ENCODE assay signal across 25 mouse cellular contexts in the genomic region with DNA sequence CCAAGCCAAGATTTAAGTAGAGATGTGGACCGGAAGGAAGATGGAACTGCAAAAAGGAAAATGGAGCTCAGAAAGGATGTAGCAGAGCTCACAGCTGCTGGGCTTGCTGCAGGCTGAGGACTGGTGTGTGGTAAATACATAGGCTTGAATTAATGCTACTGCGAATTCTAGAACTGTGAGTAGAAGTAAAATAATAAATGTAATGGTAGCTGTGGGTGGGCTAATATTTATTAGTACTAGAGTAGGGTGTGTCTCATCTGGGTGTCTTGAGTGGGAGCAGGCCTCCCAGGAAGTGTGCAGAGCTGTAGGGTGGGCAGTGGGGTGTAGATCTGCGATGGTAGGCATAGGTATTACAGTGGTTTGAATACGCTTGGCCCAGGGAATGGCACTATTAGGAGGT. TPM values are rescaled to one million over a fixed set of nuclear protein-coding genes. Genes with fewer than 3 reads are reported as not detected.
A peak's percentile ranks its signal among the peaks of the same experiment; 100 is the strongest.
DNase-seq lines count a peak whose midpoint lies in the region; ATAC-seq and TF ChIP-seq lines count a peak whose summit lies in the region.
"Had no signal": no experiment of that assay in that cellular context is flagged by ENCODE, and none has a peak within 500 bp of the region (broad histone marks: within the 10 kb centered on the region; RNA-seq: fewer than 3 reads in every experiment).

No protein-coding gene starts in this region.

- H3K9ac ChIP-seq in hindbrain, embryonic 14.5 days, result no peak overlapping the region
- H3K9ac ChIP-seq: embryonic facial prominence, embryonic 12.5 days; forebrain, embryonic 15.5 days; heart, embryonic 12.5 days had no signal

- H3K4me2 ChIP-seq in hindbrain, embryonic 14.5 days (replicated peaks), result no peak overlapping the region
- H3K4me2 ChIP-seq: embryonic facial prominence, embryonic 12.5 days; forebrain, embryonic 15.5 days; heart, embryonic 12.5 days had no signal

- H3K27me3 ChIP-seq in G1E (ENCODE audit: insufficient read depth, low read length), result peaks cover 14% of the 10 kb centered on the region
- H3K27me3 ChIP-seq in hindbrain, embryonic 14.5 days (ENCODE audit: control insufficient read depth, insufficient read depth, low read length), result no peaks in the 10 kb centered on the region
- H3K27me3 ChIP-seq: embryonic facial prominence, embryonic 12.5 days; forebrain, embryonic 15.5 days; heart, embryonic 12.5 days had no signal

- no peaks in the 10 kb centered on the region for H3K36me3 ChIP-seq in G1E (replicated peaks)
- H3K36me3 ChIP-seq in hindbrain, embryonic 14.5 days (replicated peaks; ENCODE audit: control insufficient read depth, insufficient read depth), result peaks cover 23% of the 10 kb centered on the region
- H3K36me3 ChIP-seq: forebrain, embryonic 10.5 days had no signal

- 95% methylated on average over 4 of the region's 4 CpGs for WGBS in hindbrain, embryonic 14.5 days

- H3K27ac ChIP-seq in hindbrain, embryonic 14.5 days, result no peak overlapping the region
- H3K27ac ChIP-seq: embryonic facial prominence, embryonic 12.5 days; forebrain, embryonic 10.5 days; forebrain, embryonic 15.5 days had no signal

- no peak overlapping the region for H3K4me3 ChIP-seq in G1E (ENCODE audit: low read depth, low read length)
- no peak overlapping the region for H3K4me3 ChIP-seq in hindbrain, embryonic 14.5 days (replicated peaks; ENCODE audit: low read length)
- H3K4me3 ChIP-seq: embryonic facial prominence, embryonic 12.5 days; forebrain, embryonic 10.5 days; forebrain, embryonic 15.5 days; heart, embryonic 12.5 days had no signal

- H3K9me3 ChIP-seq in G1E (replicated peaks), result no peaks in the 10 kb centered on the region
- H3K9me3 ChIP-seq in hindbrain, embryonic 14.5 days (ENCODE audit: control insufficient read depth, low read length), result no peaks in the 10 kb centered on the region
- H3K9me3 ChIP-seq: embryonic facial prominence, embryonic 12.5 days; forebrain, embryonic 10.5 days; forebrain, embryonic 15.5 days; heart, embryonic 12.5 days had no signal

- peak; percentile 86 for ATAC-seq in G1E (ENCODE audit: extremely low read depth, insufficient number of reproducible peaks, low FRiP score, poor library complexity, severe bottlenecking)
- ATAC-seq in erythroblast, adult 5-6 weeks (replicated peaks; ENCODE audit: low FRiP score, poor library complexity, severe bottlenecking), result peak; percentile 62; the same call in 1 of the 2 replicates
- peak; percentile 83 to 90; a peak in 3 of 4 replicates for ATAC-seq in hematopoietic stem cell, adult 5-6 weeks (replicated peaks in 1 of 2; ENCODE audit: insufficient read depth in 1 of 2, low FRiP score in 2 of 2, low TSS enrichment in 1 of 2, low read depth in 1 of 2, poor library complexity in 2 of 2, severe bottlenecking in 2 of 2)
- ATAC-seq in CD4-positive, CD25-positive, alpha-beta regulatory T cell, adult 4 months, result no peak
- ATAC-seq in hindbrain, embryonic 14.5 days (ENCODE audit: low FRiP score), result no peak
- ATAC-seq: activated CD4-positive, CD25-positive, alpha-beta regulatory T cell, adult 4 months; forebrain, embryonic 15.5 days; hindbrain, embryonic 16.5 days; inflammation-experienced regulatory T-cells, adult 6 months; intestine, postnatal 0 days; Patski had no signal

- peaks cover 2% of the 10 kb centered on the region; the same call in 1 of the 2 replicates for H3K4me1 ChIP-seq in G1E (ENCODE audit: insufficient read depth, low read depth, low read length)
- no peaks in the 10 kb centered on the region for H3K4me1 ChIP-seq in hindbrain, embryonic 14.5 days (replicated peaks; ENCODE audit: control insufficient read depth, insufficient read depth, low read length)
- H3K4me1 ChIP-seq: embryonic facial prominence, embryonic 12.5 days; forebrain, embryonic 10.5 days; forebrain, embryonic 15.5 days; heart, embryonic 12.5 days had no signal

- DNase-seq in G1E (ENCODE audit: low spot score), result no peak
- DNase-seq in hindbrain, embryonic 14.5 days (ENCODE audit: low spot score), result no peak
- no peak for DNase-seq in frontal cortex, postnatal 36 days (ENCODE audit: low spot score in 2 of 2)
- DNase-seq: adrenal gland, postnatal 14 days; B cell, adult 2 months; cerebellum, adult 2 months; cerebellum, postnatal 14 days; gastrocnemius, postnatal 10 days had no signal

- no peak for TF ChIP-seq CTCF in G1E (IDR thresholded peaks at IDR 0.05; ENCODE audit: low read depth, low read length)

RNA-seq across cellular contexts. Expression of gene Them5, which starts 7.5 kb away (rescaled TPM):
- total RNA-seq in G1E (2014; fragmentation: Nextera tagmentation) (not detected in 2 replicates), G1E (2017) (0.11 and 0.12 TPM in 2 replicates)
- polyA plus RNA-seq in G1E (2012), result not detected in 2 replicates
- total RNA-seq in erythroblast, adult 5-6 weeks (2015; ENCODE audit: low replicate concordance), result not detected in 2 replicates
- total RNA-seq in erythroblast, adult 5-6 weeks (2017; ENCODE audit: low replicate concordance), result not detected in 2 replicates
- not detected in 2 replicates for total RNA-seq in hematopoietic stem cell, adult 5-6 weeks (2017)
- polyA plus RNA-seq in CD4-positive, CD25-positive, alpha-beta regulatory T cell, adult 4 months (2017; shearing (Covaris generic)), result not detected
- not detected in 2 replicates for polyA plus RNA-seq in hindbrain, embryonic 14.5 days (2014; fragmentation: Nextera tagmentation; extraction: Ambion mirVana)
- total RNA-seq: adrenal gland, adult 18-20 months; adrenal gland, postnatal 14 days; gastrocnemius, postnatal 10 days; heart, adult 8-10 months; heart, postnatal 25 days had no signal
- polyA plus RNA-seq: activated CD4-positive, CD25-positive, alpha-beta regulatory T cell, adult 4 months; cerebellum, adult 2 months; cortical plate, adult 2 months; embryonic facial prominence, embryonic 12.5 days; forebrain, embryonic 10.5 days; heart, embryonic 12.5 days; hindbrain, embryonic 11.5 days; inflammation-experienced regulatory T-cells, adult 6 months; intestine, postnatal 0 days had no signal

RNA-seq across cellular contexts. Expression of gene Them4, which starts 24.6 kb away (rescaled TPM):
- total RNA-seq in G1E (2014; fragmentation: Nextera tagmentation), result 12.5 and 13.2 TPM in 2 replicates
- total RNA-seq in G1E (2017), result 7.6 and 7.7 TPM in 2 replicates
- 0.44 and 1.3 TPM in 2 replicates for polyA plus RNA-seq in G1E (2012)
- total RNA-seq in erythroblast, adult 5-6 weeks (2015; ENCODE audit: low replicate concordance), result 2.9 TPM in 1 of 2 replicates, not detected in the other
- total RNA-seq in erythroblast, adult 5-6 weeks (2017; ENCODE audit: low replicate concordance), result 0.84 and 1.2 TPM in 2 replicates
- total RNA-seq in hematopoietic stem cell, adult 5-6 weeks (2017), result 2.9 and 3.9 TPM in 2 replicates
- polyA plus RNA-seq in CD4-positive, CD25-positive, alpha-beta regulatory T cell, adult 4 months (2017; shearing (Covaris generic)), result 10 to 100 TPM in 1 of 2 experiments, 1 to 10 TPM in 1; 9.9 to 11.9 TPM
- polyA plus RNA-seq in hindbrain, embryonic 14.5 days (2014; fragmentation: Nextera tagmentation; extraction: Ambion mirVana), result 62.1 and 66.4 TPM in 2 replicates

RNA-seq across cellular contexts. Expression of gene C2cd4d, which starts 27.8 kb away (rescaled TPM):
- total RNA-seq in G1E (2014; fragmentation: Nextera tagmentation), result not detected in 2 replicates
- 0.11 TPM in 1 of 2 replicates, not detected in the other for total RNA-seq in G1E (2017)
- polyA plus RNA-seq in G1E (2012), result not detected in 2 replicates
- not detected in 2 replicates for total RNA-seq in erythroblast, adult 5-6 weeks (2015; ENCODE audit: low replicate concordance)
- total RNA-seq in erythroblast, adult 5-6 weeks (2017; ENCODE audit: low replicate concordance), result not detected in 2 replicates
- total RNA-seq in hematopoietic stem cell, adult 5-6 weeks (2017), result not detected in 2 replicates
- polyA plus RNA-seq in CD4-positive, CD25-positive, alpha-beta regulatory T cell, adult 4 months (2017; shearing (Covaris generic)), result not detected
- polyA plus RNA-seq in hindbrain, embryonic 14.5 days (2014; fragmentation: Nextera tagmentation; extraction: Ambion mirVana), result 2.6 and 4.1 TPM in 2 replicates
- total RNA-seq: heart, postnatal 25 days had no signal
- polyA plus RNA-seq: activated CD4-positive, CD25-positive, alpha-beta regulatory T cell, adult 4 months; inflammation-experienced regulatory T-cells, adult 6 months; Patski had no signal

RNA-seq across cellular contexts. Expression of gene Rorc, which starts 38.2 kb away (rescaled TPM):
- total RNA-seq in G1E (2014; fragmentation: Nextera tagmentation) (not detected in 2 replicates), G1E (2017) (0.12 TPM in 1 of 2 replicates, not detected in the other)
- not detected in 2 replicates for polyA plus RNA-seq in G1E (2012)
- total RNA-seq in erythroblast, adult 5-6 weeks (2015; ENCODE audit: low replicate concordance), result not detected in 2 replicates
- total RNA-seq in erythroblast, adult 5-6 weeks (2017; ENCODE audit: low replicate concordance), result not detected in 2 replicates
- 0.35 and 2.1 TPM in 2 replicates for total RNA-seq in hematopoietic stem cell, adult 5-6 weeks (2017)
- polyA plus RNA-seq in CD4-positive, CD25-positive, alpha-beta regulatory T cell, adult 4 months (2017; shearing (Covaris generic)), result 1 to 10 TPM; 4.4 to 7.4 TPM
- 0.36 and 0.57 TPM in 2 replicates for polyA plus RNA-seq in hindbrain, embryonic 14.5 days (2014; fragmentation: Nextera tagmentation; extraction: Ambion mirVana)

Comparison
In these comparisons a context has a peak if more than half of its experiments do, and no peak if none do; other contexts are left out.
1. ATAC-seq: peak in G1E (single experiment), erythroblast, adult 5-6 weeks (single experiment) and hematopoietic stem cell, adult 5-6 weeks (2 of 2); none in CD4-positive, CD25-positive, alpha-beta regulatory T cell, adult 4 months (single experiment) and hindbrain, embryonic 14.5 days (single experiment).